Mouse (Mus musculus): ENCODE results near the gene Gprc5b. TPM values are rescaled to one million over a fixed set of nuclear protein-coding genes. Genes with fewer than 3 reads are reported as not detected.

The Gprc5b gene
- total RNA-seq, 2 experiments from 2014 or later: 143 to 170 TPM

DNA sequence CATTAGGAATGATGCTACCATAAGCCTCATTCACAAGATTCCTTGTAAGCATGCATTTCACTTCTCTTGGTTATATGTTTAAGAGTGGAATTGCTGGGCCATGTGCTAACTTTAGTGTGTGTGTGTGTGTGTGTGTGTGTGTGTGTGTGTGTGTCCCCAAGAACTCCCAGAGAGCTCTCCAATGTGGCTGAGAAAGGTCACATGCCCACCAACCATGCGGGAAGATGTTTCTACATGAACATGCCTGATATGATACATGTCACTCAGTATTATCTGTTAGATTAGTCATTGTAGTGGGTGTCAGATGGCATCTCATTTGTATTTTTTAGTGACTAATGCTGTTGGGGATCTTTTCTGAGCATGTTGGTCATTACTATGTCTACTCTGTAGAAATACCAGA lies 40.0 kb downstream of the Gprc5b start:
- DNase-seq (ENCODE audit: low spot score in 2 of 2): no peak

DNA sequence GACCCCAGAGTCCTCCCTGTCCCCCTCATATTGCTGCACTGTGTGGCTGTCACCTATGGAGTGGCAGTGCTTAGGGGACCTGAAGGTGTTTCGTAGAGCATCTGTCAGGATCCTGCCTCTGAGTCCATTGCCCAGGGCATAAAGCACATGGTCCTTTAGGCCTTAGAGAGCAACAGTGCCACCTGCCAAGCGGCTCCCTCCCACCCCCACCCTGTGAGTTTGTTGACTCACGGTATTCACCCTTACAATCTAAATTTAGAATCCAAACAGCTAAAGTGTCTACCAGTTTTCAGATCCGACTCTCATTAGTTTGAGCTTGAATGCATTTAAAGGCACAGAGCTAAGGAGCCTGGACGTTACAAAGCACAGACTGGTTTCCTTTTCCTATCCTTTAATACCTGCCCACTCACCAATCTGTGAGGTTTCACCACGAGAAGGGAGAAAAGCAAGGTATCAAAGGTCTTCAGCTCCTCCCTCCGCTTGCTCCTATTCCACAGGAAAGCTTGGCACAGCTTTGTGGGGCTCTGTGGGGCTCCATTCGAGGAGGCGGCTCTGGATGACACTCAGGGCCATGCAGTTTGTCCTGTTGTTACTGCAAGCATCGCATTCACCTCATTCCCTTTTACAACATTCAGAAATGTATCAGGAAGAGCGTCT lies 41.3 kb downstream of the Gprc5b start:
- DNase-seq (ENCODE audit: low spot score in 2 of 2): no peak

DNA sequence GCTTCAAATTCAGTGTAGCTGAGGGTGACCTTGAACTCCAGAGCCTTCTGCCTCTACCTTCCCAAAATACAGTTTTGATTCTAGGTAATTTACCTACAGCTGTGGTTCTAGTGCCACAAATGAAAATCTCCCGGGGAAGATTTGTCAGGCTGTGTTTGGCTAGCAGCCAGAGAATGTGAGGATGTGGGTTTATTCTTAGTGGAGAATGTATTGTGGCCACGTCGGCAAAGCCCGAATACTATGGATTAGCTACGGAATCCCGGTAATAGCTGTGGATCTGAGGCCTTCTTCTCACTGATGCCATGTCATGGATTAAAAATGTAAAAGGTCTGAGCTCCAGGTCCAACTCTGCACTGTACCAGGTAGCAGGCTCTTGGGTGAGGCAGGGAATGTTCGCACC lies 45.3 kb downstream of the Gprc5b start:
- DNase-seq (ENCODE audit: low spot score in 2 of 2): no peak

DNA sequence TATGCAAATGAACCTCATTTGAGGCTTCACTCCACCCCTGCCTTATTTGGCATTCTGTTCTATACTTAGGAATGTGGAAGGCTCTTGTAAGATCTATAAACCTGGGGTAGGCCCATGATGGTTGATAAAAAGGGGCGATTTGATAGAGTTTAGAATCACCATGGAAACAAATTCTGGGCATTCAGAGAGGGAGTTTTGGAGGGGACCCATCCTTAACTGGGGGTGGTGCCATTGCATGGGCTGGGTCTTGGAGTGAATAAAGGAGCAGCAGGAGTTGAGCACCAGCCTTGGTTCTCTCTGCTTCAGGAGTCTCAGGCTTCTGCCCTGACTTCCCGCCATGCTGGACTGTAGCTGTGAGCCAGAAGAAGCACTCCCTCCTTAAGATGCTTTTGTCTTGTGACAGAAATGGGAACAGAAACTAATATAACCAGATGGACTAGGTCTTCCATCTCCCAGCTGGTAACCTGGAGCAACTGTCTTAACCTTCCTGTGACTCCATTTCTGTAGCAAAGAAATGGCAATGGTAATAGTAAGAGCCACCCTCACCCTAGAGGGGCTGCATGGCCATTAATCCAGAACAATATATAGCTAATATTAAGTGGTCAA lies 46.2 kb downstream of the Gprc5b start:
- no peak for DNase-seq (ENCODE audit: low spot score in 2 of 2)

DNA sequence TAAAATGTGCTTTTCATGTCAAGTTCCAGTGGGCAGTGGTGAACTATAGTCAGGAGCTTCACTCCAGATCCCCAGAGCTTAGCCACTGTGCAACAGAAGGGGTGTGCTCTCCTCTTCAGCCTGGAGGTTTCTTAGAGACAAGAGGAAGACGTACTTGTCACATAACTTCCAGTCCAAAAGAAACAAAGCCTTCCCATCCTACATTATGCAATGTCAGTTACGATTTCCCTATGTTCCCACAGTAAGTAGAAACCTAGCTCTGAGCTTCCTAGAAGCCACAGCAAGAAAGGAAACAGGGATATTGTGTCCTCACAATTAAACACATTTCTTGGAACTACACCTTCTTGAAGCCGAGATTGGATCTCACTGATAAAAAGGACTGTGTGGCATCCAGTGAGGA lies 47.8 kb downstream of the Gprc5b start:
- DNase-seq (ENCODE audit: low spot score in 2 of 2): no peak

DNA sequence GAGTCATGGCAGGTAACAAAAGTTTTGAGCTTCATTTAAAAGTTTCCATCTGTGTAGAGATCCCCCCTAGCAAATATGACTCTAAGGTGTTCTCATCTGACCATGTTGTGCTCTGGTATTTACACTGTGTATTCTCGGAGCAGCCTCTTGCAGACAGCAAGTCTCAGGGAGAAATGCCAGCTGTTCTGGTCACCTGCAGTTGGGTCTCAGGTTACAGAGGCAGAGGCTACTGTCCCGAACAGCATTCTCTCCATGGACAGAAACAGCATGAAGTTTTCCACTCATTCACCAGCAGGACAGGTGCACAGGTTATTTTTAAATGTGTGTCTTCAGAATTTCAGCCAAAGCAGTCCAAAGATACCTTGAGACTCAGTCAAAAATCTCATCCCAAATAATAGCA lies 50.1 kb downstream of the Gprc5b start:
- no peak for DNase-seq (ENCODE audit: low spot score in 2 of 2)

DNA sequence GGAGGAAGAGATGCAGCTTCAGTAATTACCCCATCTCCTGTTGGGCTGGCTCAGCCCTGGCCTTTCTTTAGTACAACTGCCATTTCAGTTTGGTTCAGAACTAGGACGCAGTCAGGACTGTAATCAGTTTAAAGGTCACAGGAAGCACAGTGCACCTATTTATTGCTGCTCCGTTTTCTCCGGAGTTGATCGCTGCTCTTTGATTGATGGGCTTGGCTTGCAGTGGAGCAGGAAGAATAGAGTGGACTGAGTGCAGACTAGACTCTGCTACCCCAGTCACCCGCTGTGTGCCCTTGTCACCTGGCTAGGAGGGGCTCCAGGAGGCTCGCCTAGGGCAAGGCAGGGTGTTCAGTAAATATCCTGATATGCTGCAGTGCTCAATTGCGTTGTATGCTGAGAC lies 51.8 kb downstream of the Gprc5b start:
- DNase-seq (ENCODE audit: low spot score in 2 of 2): peak in 1 of 2 experiments; percentile 21

DNA sequence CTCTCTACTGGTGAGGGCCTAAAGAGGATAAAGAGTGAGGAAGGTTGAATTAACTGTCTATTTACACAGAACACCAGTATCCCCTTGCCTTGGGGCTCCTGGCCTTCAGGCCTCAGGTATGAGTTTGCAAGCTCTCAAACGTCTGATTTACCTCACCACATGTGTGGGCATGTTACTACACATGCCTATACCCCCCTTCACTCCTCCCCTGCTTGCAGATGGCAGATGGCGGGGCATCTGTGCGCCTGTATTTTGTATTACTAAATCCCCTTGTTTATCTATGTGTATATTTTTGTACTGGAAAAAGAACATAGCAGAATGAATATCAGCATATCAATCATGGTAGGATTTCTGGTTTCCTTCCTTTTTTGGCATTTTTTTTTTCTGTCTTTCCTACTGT lies 52.7 kb downstream of the Gprc5b start:
- no peak for DNase-seq (ENCODE audit: low spot score in 2 of 2)

DNA sequence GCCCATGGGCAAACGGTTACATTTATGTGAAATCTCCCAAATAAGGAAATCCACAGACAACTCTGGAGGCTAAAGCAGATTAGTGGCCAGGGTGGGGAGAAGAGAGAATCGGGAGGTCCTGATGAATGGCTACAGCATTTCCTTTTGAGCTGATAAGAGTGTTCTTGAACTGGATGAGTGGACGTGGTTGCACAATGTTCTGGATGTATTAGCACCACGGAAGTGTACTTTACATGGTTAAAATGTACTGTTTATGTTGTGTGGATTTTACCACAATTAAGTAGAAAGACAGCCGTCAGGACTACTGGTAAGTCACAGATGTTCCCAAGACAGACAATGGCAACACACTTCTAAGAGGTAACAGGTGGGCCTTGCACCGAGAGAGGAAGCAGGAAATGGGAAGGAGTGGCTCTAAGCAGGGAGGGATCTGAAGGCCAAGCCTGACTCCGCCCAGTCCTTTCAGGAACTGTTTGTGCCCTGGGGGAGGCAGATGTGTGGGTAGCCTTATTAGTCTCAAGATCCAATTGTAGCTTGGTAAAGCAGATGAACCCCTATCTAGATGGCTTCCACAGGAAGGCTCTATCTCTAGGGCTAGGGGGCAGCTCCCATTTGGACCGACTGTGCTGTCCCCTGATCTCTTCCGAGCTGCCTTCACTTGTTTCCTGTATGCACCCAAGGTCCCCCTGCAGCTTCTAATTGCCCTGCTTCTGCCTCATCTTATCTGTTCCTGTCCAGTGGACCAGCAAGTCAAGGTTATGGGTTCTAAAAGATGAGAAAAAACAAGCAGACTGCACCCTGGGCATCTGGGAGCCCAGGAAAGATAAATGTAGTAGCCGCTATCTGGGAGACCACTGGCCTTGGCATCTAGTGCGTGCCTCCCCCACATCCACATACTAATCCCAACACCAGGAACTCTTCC lies 57.3 kb downstream of the Gprc5b start:
- peak in 1 of 2 experiments; percentile 32 for DNase-seq (ENCODE audit: low spot score in 2 of 2)

DNA sequence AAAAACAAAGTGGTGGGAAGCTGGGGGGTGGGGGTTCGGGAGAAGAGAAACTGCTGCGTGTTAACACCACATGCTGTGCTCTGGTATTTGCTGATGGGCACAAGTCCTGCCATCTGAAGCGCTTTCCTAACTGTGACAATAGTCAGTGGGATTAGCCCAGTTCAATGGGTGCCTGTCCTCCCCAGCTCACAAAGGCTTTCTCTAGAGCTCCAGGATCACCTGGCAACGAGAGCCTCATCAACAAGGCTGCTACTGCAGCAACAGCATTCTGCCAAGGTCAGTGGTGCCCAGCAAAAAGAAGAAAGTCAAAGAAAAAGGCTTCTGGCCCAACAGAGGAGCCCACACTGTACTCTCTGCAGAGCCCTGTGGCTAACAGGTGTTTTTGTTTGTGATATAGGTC lies 58.2 kb downstream of the Gprc5b start:
- DNase-seq (ENCODE audit: low spot score in 2 of 2): peak in 1 of 2 experiments; percentile 28

DNA sequence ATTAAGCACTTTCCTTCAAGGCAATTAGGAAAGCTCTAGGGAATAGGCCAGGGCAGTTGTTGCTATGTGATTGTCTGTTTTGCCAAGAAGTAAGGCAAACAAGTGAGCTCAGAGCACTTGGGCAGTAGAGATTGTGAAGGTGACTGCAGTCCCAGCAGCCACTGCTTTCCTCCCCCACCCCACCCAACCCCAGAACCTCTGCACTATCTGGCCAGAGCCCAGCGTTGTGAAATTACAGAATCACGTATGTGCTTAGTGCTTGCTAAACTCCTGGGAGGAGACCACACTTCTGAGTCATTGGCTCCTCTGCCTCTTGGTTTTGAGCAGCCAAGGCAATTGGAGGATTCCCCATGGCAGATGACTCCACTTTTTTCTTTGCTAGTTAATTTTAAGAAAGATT lies 59.7 kb downstream of the Gprc5b start:
- peak; percentile 27 to 53 for DNase-seq (ENCODE audit: low spot score in 2 of 2)

DNA sequence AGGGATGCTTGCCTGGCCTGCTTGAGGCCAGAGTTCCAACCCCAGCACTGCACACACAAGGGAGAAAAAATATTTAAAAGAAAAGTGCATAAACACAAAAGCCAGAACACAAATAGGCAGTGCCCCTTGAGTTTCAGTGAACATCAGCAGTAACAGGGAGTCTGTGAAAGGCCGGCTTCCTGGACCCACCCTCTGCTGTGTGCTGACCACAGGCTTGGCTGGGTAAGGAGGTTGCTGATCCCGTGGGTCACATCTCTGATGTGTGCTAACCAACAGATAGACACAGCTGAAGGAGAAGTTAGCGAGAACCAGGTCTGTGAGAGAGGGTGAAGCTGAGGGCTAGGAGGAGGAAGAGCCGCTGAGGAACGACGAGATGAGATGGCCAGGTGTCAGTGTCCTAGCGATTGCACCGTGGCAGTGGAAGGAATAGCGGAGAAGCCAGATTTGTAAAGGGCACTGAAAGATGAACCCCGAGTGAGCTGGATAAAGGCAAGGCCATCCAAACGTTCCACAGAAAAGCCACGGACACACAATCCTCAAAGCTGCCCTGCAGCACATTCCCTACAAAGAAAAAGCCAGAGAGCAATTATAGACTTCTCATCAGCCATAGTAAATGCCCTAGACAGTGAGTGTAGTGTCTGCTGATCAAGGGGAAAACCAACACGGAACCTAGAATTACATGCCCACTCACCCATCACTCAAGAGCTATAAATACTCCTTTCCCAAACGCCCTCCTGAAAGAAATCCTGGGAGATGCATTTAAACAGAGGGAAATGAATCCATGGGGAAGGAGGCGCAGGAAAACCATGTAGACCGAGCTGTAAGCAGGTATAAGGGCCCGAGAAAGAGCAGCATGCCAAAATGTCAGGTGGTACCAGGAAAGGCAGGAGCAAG lies 63.3 kb downstream of the Gprc5b start:
- no peak for DNase-seq (ENCODE audit: low spot score in 2 of 2)

DNA sequence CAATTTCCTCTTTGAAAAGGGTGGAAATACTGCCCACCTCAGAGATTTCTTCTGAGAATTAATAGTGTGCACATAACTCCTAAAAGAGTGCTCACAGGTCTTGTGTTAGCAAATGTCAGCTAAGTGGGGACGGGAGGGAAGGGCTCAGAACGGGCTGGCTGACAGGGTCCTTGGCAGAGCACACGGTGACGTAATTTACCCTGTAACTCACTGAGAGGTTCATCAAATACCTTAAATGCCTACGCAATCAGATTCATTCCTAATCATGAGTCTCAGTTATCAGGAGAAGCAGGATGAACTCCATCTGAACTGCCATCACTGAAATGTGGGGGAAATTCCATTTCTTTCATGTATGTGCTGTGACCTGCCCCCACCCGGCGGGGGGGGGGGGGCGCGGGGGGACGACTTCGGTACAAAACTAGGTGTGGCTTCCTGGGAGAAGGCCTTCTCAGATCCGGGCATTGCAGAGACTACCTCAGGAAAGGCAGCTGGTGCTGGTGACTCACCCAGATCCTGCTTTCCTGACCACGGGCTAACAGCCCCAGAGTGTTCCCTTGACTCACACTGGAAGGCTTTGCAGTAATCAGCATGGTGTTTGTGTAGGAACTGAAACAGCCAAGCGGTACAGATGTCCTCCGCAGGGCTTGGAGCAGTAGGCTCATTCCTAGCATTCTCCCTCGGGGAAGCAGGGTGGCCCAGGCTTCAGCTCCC lies 65.3 kb downstream of the Gprc5b start:
- peak; percentile 35 to 55 for DNase-seq (ENCODE audit: low spot score in 2 of 2)

DNA sequence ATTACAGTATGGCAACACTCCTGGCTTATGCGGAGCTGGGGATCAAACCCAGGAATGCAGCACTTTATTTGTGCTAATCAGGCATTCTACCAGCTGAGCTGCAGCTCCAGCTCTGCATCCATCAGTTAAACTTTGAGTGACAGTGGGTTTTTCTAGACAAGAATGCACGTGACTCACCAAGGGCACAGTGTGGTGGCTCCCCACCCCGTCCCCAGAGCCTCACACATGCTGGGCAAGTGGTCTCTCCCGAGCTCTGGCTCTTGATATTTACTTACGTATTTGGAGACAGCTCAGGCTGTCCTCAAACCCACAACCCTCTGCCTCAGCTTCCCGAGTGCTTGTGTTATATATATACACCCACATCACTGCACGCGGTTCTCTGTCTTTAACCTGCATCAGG lies 66.1 kb downstream of the Gprc5b start:
- DNase-seq (ENCODE audit: low spot score in 2 of 2): no peak

DNA sequence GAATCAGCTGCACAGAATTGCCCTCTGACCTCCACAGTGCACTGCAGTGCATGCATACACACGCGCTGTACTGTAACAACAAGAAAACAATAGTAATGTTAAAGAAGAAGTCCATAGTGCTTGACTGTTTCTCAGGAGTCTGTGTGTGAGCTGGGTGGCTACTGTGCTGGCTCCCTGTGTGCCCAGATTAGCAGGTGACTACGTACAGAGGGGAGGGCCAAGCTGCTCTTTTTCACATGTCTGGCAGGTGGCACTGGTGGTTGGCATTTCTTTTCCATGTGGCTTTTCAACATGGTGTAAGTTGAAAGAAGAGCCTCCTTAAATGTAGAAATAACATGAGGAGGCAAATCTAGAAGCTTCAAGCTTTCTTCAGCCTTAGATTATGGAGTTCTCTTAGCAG lies 66.7 kb downstream of the Gprc5b start:
- no peak for DNase-seq (ENCODE audit: low spot score in 2 of 2)

DNA sequence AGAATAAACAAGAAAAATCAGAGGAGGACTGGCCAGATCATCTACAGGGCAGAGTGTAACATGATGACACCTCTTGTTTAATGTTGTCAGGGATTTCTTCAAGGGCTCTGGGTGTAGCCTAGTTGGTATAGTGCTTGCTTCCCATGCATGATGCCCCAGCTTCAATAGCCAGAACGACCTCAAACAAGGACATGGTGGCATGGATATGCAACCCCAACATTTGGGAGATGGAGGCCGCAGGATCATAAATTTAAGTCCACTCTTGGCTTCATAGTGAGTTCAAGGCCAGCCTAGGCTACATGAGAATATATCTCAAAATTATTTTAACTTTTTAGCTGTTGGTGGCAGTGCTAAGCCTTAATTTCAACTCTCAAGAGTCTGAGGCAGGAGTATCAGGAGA lies 67.7 kb downstream of the Gprc5b start:
- DNase-seq (ENCODE audit: low spot score in 2 of 2): no peak

DNA sequence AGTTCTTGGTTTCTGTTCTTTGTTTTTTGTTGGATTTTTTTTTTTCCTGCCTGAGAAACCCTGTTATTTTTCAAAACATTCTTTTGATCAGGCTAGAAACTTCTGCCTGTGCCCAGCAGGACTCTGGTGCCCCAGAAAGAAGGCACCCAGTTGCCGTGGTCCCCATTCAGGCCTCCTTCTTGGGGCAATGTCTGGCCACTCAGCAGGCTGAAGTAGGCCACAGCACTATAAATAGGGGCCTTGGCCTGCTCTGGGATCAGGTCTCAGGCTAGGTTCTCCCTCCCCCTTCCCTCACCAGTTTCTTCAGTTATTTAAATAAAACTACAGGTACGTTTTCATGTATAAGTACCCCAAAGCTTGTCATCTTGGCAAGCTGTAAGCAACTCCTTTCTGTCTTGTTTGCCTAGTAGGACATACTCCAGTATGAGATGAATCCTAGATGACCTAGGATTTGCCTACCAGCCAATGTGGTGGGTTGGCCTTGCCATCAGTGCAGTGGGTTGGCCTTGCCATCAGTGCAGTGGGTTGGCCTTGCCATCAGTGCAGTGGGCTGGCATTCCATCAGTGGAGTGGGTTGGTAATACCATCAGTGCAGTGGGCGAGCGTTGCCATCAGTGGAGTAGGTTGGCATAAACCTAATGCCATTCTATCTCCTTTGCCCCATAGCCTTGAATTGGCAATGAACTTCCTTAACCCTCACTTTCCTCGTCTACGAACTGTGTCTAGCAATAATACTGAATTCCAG lies 68.3 kb downstream of the Gprc5b start:
- DNase-seq (ENCODE audit: low spot score in 2 of 2): no peak

DNA sequence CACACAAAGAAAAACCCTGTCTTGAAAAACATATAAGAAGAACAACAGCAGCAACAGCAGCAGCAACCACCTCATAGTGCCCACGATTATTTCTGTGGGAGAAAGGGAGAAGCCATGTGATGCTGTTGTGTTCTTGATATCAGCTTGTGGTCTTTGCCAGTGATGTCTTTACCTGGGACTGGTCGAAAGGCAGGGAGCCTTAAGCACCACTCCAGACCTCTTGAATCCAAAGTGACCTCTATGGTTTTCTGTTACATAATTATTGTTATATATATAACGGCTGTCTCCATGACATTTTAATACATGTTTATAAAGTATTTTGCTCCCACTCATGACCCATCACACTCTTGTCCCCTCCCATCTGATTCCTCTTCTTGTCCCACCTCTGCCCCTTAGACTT lies 69.5 kb downstream of the Gprc5b start:
- no peak for DNase-seq (ENCODE audit: low spot score in 2 of 2)

DNA sequence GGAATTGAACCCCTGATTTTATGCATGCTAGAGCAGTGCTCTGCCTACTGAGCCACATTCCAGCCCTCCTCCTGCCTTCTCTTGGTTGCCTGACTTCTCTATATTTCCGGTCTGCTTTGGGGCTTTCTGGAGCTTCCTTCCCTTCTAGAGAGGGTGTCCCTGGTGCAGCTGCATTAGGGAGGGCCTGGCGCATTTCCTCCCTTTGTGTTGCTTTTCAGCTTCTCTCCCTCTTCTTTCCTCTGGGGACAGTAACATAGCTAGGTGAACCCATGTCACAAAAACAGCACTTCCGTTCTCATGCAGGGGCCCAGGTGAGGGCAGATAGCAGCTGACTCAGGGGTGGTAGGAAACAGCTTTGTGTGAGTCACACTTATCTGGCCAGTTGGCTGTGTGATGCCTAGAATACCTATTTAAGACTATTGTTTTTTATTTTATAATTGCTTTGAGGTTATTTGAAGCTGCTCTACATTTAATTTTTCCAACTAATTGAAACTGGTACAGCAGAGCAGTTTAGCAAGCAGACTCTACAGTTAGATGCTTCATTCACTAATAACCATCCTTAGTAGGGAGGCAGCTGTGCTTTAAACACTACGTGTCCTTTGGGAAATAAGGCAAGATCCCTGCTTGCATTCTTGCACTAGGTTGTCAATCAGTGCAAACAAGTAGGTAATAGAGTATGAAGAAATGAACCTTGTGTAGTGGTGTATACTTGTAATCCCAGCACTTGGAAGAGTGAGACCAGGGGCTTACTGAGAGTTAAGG lies 72.4 kb downstream of the Gprc5b start:
- no peak for DNase-seq (ENCODE audit: low spot score in 2 of 2)

All from adrenal gland, adult 18-20 months (tissue).